Mouse (Mus musculus): ENCODE measurements around the gene Lhfpl3.

The Lhfpl3 gene

GRCm38 (mm10) chr5:23140183-23140921 lies 394.5 kb downstream of the Lhfpl3 start:
- DNase-seq (ENCODE audit: low read depth, low spot score): no peak

GRCm38 (mm10) chr5:23153210-23153609 lies 407.4 kb downstream of the Lhfpl3 start:
- DNase-seq (ENCODE audit: low read depth, low spot score): no peak

GRCm38 (mm10) chr5:23154439-23154838 lies 408.6 kb downstream of the Lhfpl3 start:
- peak; percentile 4 for DNase-seq (ENCODE audit: low read depth, low spot score)

- DNase-seq (ENCODE audit: low read depth, low spot score): no peak
These were observed 420.1 kb downstream of the Lhfpl3 start for GRCm38 (mm10) chr5:23165947-23166350.

GRCm38 (mm10) chr5:23166658-23167057 lies 420.8 kb downstream of the Lhfpl3 start:
- DNase-seq (ENCODE audit: low read depth, low spot score): no peak

GRCm38 (mm10) chr5:23189633-23190032 lies 443.8 kb downstream of the Lhfpl3 start:
- DNase-seq (ENCODE audit: low read depth, low spot score): no peak

GRCm38 (mm10) chr5:23196879-23197278 lies 451.0 kb downstream of the Lhfpl3 start:
- DNase-seq (ENCODE audit: low read depth, low spot score): no peak

- no peak for DNase-seq (ENCODE audit: low read depth, low spot score)
These were observed 467.2 kb downstream of the Lhfpl3 start for GRCm38 (mm10) chr5:23213086-23213485.

- no peak for DNase-seq (ENCODE audit: low read depth, low spot score)
These were observed 468.8 kb downstream of the Lhfpl3 start for GRCm38 (mm10) chr5:23214646-23215045.

- no peak for DNase-seq (ENCODE audit: low read depth, low spot score)
These were observed 473.8 kb downstream of the Lhfpl3 start for GRCm38 (mm10) chr5:23219655-23220054.

- peak; percentile 42 for DNase-seq (ENCODE audit: low read depth, low spot score)
These were observed 479.1 kb downstream of the Lhfpl3 start for GRCm38 (mm10) chr5:23224759-23225536.

- DNase-seq (ENCODE audit: low read depth, low spot score): no peak
These were observed 479.8 kb downstream of the Lhfpl3 start for GRCm38 (mm10) chr5:23225621-23226020.

- DNase-seq (ENCODE audit: low read depth, low spot score): no peak
These were observed 480.9 kb downstream of the Lhfpl3 start for GRCm38 (mm10) chr5:23226753-23227152.

- DNase-seq (ENCODE audit: low read depth, low spot score): no peak
These were observed 501.1 kb downstream of the Lhfpl3 start for GRCm38 (mm10) chr5:23246974-23247373.

GRCm38 (mm10) chr5:23247784-23248183 lies 501.9 kb downstream of the Lhfpl3 start:
- DNase-seq (ENCODE audit: low read depth, low spot score): no peak

GRCm38 (mm10) chr5:23248303-23248702 lies 502.4 kb downstream of the Lhfpl3 start:
- no peak for DNase-seq (ENCODE audit: low read depth, low spot score)

- DNase-seq (ENCODE audit: low read depth, low spot score): no peak
These were observed 504.3 kb downstream of the Lhfpl3 start for GRCm38 (mm10) chr5:23249896-23250875.

GRCm38 (mm10) chr5:23251462-23252224 lies 505.8 kb downstream of the Lhfpl3 start:
- DNase-seq (ENCODE audit: low read depth, low spot score): no peak

- no peak for DNase-seq (ENCODE audit: low read depth, low spot score)
These were observed 510.1 kb downstream of the Lhfpl3 start for GRCm38 (mm10) chr5:23255816-23256418.

- DNase-seq (ENCODE audit: low read depth, low spot score): no peak
These were observed 527.5 kb downstream of the Lhfpl3 start for GRCm38 (mm10) chr5:23273309-23273708.

GRCm38 (mm10) chr5:23279364-23279763 lies 533.5 kb downstream of the Lhfpl3 start:
- no peak for DNase-seq (ENCODE audit: low read depth, low spot score)

Measured in WW6 (cell line).